Mouse (Mus musculus) heart, postnatal 0 days (tissue): Measurements from ENCODE around the gene Sez6l. TPM values are rescaled to one million over a fixed set of nuclear protein-coding genes. Genes with fewer than 3 reads are reported as not detected.

Experiments used
- ATAC-seq: fragments of 200-750 bp; cut with Nextera tagmentation; 2 replicates; pipeline ENCODE4 v1.8.0; 2017; ENCODE audit warnings: low read depth, moderate number of reproducible peaks, moderate library complexity; ENCODE audit not compliant: insufficient read depth
- DNase-seq: peaks from one replicate; pipeline ENCODE4 v3.0.0-alpha.2; 2016; ENCODE audit warnings: low spot score
- H3K27ac ChIP-seq: fragments of 300-500 bp; sonication (generic); 2 replicates; pipeline ENCODE4 v1.5.1; 2014; ENCODE audit warnings: low read depth, mild to moderate bottlenecking
- H3K27me3 ChIP-seq: fragments of 300-500 bp; sonication (generic); 2 replicates; pipeline ENCODE4 v1.6.1; 2014; ENCODE audit warnings: low read length, mixed read lengths; ENCODE audit not compliant: control insufficient read depth, insufficient read depth
- H3K36me3 ChIP-seq: fragments of 300-500 bp; sonication (generic); replicated peaks from 2 replicates; pipeline ENCODE4 v1.6.1; 2014; ENCODE audit warnings: low read length, mixed read lengths; ENCODE audit not compliant: control insufficient read depth, insufficient read depth
- H3K4me1 ChIP-seq: fragments of 300-500 bp; sonication (generic); 2 replicates; pipeline ENCODE4 v1.6.1; 2014; ENCODE audit warnings: antibody characterized with exemption; ENCODE audit not compliant: control insufficient read depth, insufficient read depth
- H3K4me2 ChIP-seq: fragments of 300-500 bp; sonication (generic); 2 replicates; pipeline ENCODE4 v1.6.1; 2014; ENCODE audit warnings: low read depth, mild to moderate bottlenecking, low read length, moderate library complexity
- H3K4me3 ChIP-seq: fragments of 300-500 bp; sonication (generic); 2 replicates; pipeline ENCODE4 v1.5.1; 2014; ENCODE audit warnings: low read depth, low read length
- H3K9ac ChIP-seq: fragments of 300-500 bp; sonication (generic); replicated peaks from 2 replicates; pipeline ENCODE4 v1.6.1; 2014; ENCODE audit warnings: low read depth, low read length, mixed read lengths
- H3K9me3 ChIP-seq: fragments of 300-500 bp; sonication (generic); replicated peaks from 2 replicates; pipeline ENCODE4 v1.6.1; 2016; ENCODE audit warnings: low read length; ENCODE audit not compliant: control insufficient read depth
- CTCF ChIP-seq: IDR thresholded peaks from 2 replicates; pipeline ENCODE4 v1.5.1; 2016; ENCODE audit warnings: antibody characterized with exemption, control low read depth, low read depth
- EP300 ChIP-seq: IDR thresholded peaks from 2 replicates; pipeline ENCODE4 v1.6.1; 2016; ENCODE audit warnings: antibody characterized with exemption, low read depth
- WGBS: fragments of 180-500 bp; shearing (Covaris S2); extraction: QIAGEN DNeasy Blood & Tissue Kit; methylation state at CpG from one replicate; pipeline ENCODE4 v1.1.7; 2014; 5-methylcytosine and 5-hydroxymethylcytosine counted together
- polyA plus RNA-seq: library from polyadenylated mRNA; unstranded; fragments of >200 nt; fragmentation: Nextera tagmentation; extraction: Ambion mirVana; gene quantifications from 2 replicates; pipeline ENCODE4 v1.2.1, GENCODE M21; 2015
- total RNA-seq: library from RNA; depleted of rRNA; stranded (reverse); fragments of >200 nt; gene quantifications from 2 replicates; pipeline ENCODE4 v1.2.3, GENCODE M21; 2014; ENCODE audit warnings: low replicate concordance

Sez6l gene
- total and polyA plus RNA-seq, 2 experiments from 2014 or later = 0.10 TPM; not detected in 1

GRCm38 (mm10) chr5:112604251-112604650, 27.3 kb upstream of the Sez6l start:
- H3K9ac ChIP-seq = no peak overlapping the region
- ATAC-seq (no peak), DNase-seq (no peak)
- no peaks in the 10 kb centered on the region for H3K4me1 ChIP-seq
- no peak overlapping the region for H3K27ac ChIP-seq
- H3K4me3 ChIP-seq = no peak overlapping the region
- H3K4me2 ChIP-seq = no peak overlapping the region
- 69% methylated on average over 1 of the region's 1 CpGs for WGBS
- H3K36me3 ChIP-seq = no peaks in the 10 kb centered on the region
- H3K27me3 ChIP-seq = peaks cover 46% of the 10 kb centered on the region; the same call in 1 of the 2 replicates
- no peaks in the 10 kb centered on the region for H3K9me3 ChIP-seq
- TF ChIP-seq CTCF (no peak), EP300 (no peak)

- Histone ChIP-seq H3K4me1 (no peaks in the 10 kb centered on the region), H3K4me3 (no peak overlapping the region), H3K9me3 (no peaks in the 10 kb centered on the region), H3K27me3 (peaks cover 43% of the 10 kb centered on the region; the same call in 1 of the 2 replicates), H3K9ac (no peak overlapping the region), H3K27ac (no peak overlapping the region), H3K4me2 (no peak overlapping the region), H3K36me3 (no peaks in the 10 kb centered on the region)
- TF ChIP-seq CTCF (no peak), EP300 (no peak)
- 30% methylated on average over 3 of the region's 3 CpGs for WGBS
- DNase-seq (no peak), ATAC-seq (no peak)
Observed at GRCm38 (mm10) chr5:112603594-112603993, 26.6 kb upstream of the Sez6l start.

GRCm38 (mm10) chr5:112600309-112600939, 23.4 kb upstream of the Sez6l start:
- H3K9ac ChIP-seq = no peak overlapping the region
- no peak overlapping the region for H3K27ac ChIP-seq
- ATAC-seq (no peak), DNase-seq (no peak)
- H3K36me3 ChIP-seq = no peaks in the 10 kb centered on the region
- no peak overlapping the region for H3K4me3 ChIP-seq
- peaks cover 34% of the 10 kb centered on the region; the same call in 1 of the 2 replicates for H3K27me3 ChIP-seq
- H3K4me2 ChIP-seq = no peak overlapping the region
- TF ChIP-seq EP300 (no peak), CTCF (no peak)
- 51% methylated on average over 11 of the region's 11 CpGs for WGBS
- no peaks in the 10 kb centered on the region for H3K9me3 ChIP-seq
- no peaks in the 10 kb centered on the region for H3K4me1 ChIP-seq

GRCm38 (mm10) chr5:112599538-112600308, 22.7 kb upstream of the Sez6l start:
- Histone ChIP-seq H3K4me1 (no peaks in the 10 kb centered on the region), H3K4me3 (no peak overlapping the region), H3K9ac (no peak overlapping the region), H3K4me2 (no peak overlapping the region), H3K36me3 (no peaks in the 10 kb centered on the region), H3K27ac (no peak overlapping the region), H3K9me3 (no peaks in the 10 kb centered on the region), H3K27me3 (peaks cover 31% of the 10 kb centered on the region; the same call in 1 of the 2 replicates)
- DNase-seq = no peak
- TF ChIP-seq EP300 = no peak
- no peak for TF ChIP-seq CTCF
- no peak for ATAC-seq
- 69% methylated on average over 6 of the region's 6 CpGs for WGBS

GRCm38 (mm10) chr5:112597876-112598275, 20.9 kb upstream of the Sez6l start:
- Histone ChIP-seq H3K4me2 (no peak overlapping the region), H3K9me3 (no peaks in the 10 kb centered on the region), H3K27me3 (peaks cover 22% of the 10 kb centered on the region; the same call in 1 of the 2 replicates), H3K36me3 (no peaks in the 10 kb centered on the region), H3K4me1 (no peaks in the 10 kb centered on the region), H3K27ac (no peak overlapping the region), H3K9ac (no peak overlapping the region), H3K4me3 (no peak overlapping the region)
- DNase-seq (no peak), ATAC-seq (no peak)
- TF ChIP-seq EP300 (no peak), CTCF (no peak)
- 74% methylated on average over 6 of the region's 6 CpGs for WGBS

GRCm38 (mm10) chr5:112597307-112597706, 20.3 kb upstream of the Sez6l start:
- WGBS = 70% methylated on average over 2 of the region's 2 CpGs
- TF ChIP-seq EP300 = no peak
- no peak for TF ChIP-seq CTCF
- Histone ChIP-seq H3K4me1 (no peaks in the 10 kb centered on the region), H3K27me3 (peaks cover 17% of the 10 kb centered on the region; the same call in 1 of the 2 replicates), H3K4me2 (no peak overlapping the region), H3K9me3 (no peaks in the 10 kb centered on the region), H3K4me3 (no peak overlapping the region), H3K9ac (no peak overlapping the region), H3K36me3 (no peaks in the 10 kb centered on the region), H3K27ac (no peak overlapping the region)
- DNase-seq (no peak), ATAC-seq (no peak)
